Mouse (Mus musculus) left cerebral cortex, adult 2 months (tissue): ENCODE results near the gene Olfr553. TPM values are rescaled to one million over a fixed set of nuclear protein-coding genes. Genes with fewer than 3 reads are reported as not detected.

Experiments used
- DNase-seq, 2 experiments: peaks; one replicate each; pipeline ENCODE4 v3.0.0; 2021 to 2022; ENCODE audit warnings: low spot score in 2 of 2, mixed read lengths in 1 of 2; ENCODE audit errors: extremely low spot score in 1 of 2
- H3K27ac ChIP-seq: fragments of 200-600 bp; 2 replicates; pipeline ENCODE4 v1.8.1; 2022
- H3K4me3 ChIP-seq: fragments of 200-600 bp; 2 replicates; pipeline ENCODE4 v1.8.1; 2022
- CTCF ChIP-seq: fragments of 200-600 bp; IDR thresholded peaks from 2 replicates; pipeline ENCODE4 v1.8.1; 2022; ENCODE audit warnings: antibody characterized with exemption, mild to moderate bottlenecking, moderate library complexity
- intact Hi-C: fragments of 180-260 bp; cut with DNase I; formaldehyde crosslinking; loops from one replicate; pipeline ENCODE4 v1.15.1; 2025
- total RNA-seq, 2 experiments: library from RNA; stranded (reverse); gene quantifications; 2 replicates each; pipeline ENCODE4 v1.2.3; 2021

The Olfr553 gene
- total RNA-seq, 2 experiments from 2014 or later, result not detected

GRCm38 (mm10) chr7:102573174-102573830, 44.7 kb downstream of the Olfr553 start:
- Histone ChIP-seq H3K27ac (no peak overlapping the region), H3K4me3 (no peak overlapping the region)
- TF ChIP-seq CTCF, result no peak
- no peak for DNase-seq
- intact Hi-C loops, result no loop called here

- no peak for TF ChIP-seq CTCF
- no peak within 1 kb of the TSS for H3K27ac ChIP-seq
- intact Hi-C loops, result no loop called here
- no peak for DNase-seq
- no peak within 1 kb of the TSS for H3K4me3 ChIP-seq
These were observed 46.9 kb downstream of the Olfr553 start, which contains the start of gene Olfr550 for GRCm38 (mm10) chr7:102571142-102571541. Olfr550 (plus strand) TSS chr7:102571442.

DNA sequence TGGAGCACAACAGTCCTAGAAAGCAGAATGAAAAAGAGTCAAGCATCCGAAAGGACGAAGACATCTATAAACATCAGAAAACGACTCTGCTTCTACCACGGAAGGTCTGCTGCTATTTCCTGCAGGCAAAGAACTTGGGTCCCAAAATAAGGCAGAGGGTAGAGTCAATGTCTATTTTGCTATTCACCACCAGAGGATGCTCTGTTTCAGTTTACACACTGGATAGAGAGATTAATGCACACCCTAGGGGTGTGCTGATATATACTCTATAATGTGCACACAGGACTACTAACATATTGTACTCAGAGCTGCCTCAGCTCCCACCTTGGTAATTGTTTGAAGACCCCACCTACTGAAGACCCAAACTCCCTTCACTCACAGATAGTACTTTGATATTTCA, 51.8 kb downstream of the Olfr553 start:
- Histone ChIP-seq H3K4me3 (no peak overlapping the region), H3K27ac (no peak overlapping the region)
- DNase-seq, result no peak
- intact Hi-C loops, result no loop called here
- peak; percentile 27; the same call in 1 of the 2 replicates for TF ChIP-seq CTCF

GRCm38 (mm10) chr7:102564999-102565997, 52.7 kb downstream of the Olfr553 start, which contains the start of gene Trim21:
Trim21 (minus strand) TSS chr7:102565486.
- intact Hi-C loops, result no loop called here
- Histone ChIP-seq H3K27ac (peak within 1 kb of the TSS; percentile 40; the same call in 1 of the 2 replicates), H3K4me3 (peak within 1 kb of the TSS; percentile 47)
- no peak for TF ChIP-seq CTCF
- peak; percentile 35 to 54 for DNase-seq

Other genes starting within 250 kb of the Olfr553 start
- gene Rrm1, start 176.5 kb downstream of the Olfr553 start, total RNA-seq, result 10 to 100 TPM; 10.4 to 12.3 TPM
- gene Olfr543, start 136.5 kb downstream of the Olfr553 start, total RNA-seq, result not detected
- not detected for gene Olfr544, start 129.9 kb downstream of the Olfr553 start, total RNA-seq
- not detected for gene Olfr545, start 118.6 kb downstream of the Olfr553 start, total RNA-seq
- not detected for gene Olfr547, start 83.5 kb downstream of the Olfr553 start, total RNA-seq
- gene Olfr548-ps1, start 77.3 kb downstream of the Olfr553 start, total RNA-seq, result not detected
- gene Olfr549, start 68.3 kb downstream of the Olfr553 start, total RNA-seq, result not detected
- gene Trim21, start 52.7 kb downstream of the Olfr553 start, total RNA-seq, result 1 to 10 TPM; 2.7 to 4.0 TPM
- under 1 TPM; 0.25 to 0.42 TPM for gene Olfr550, start 46.8 kb downstream of the Olfr553 start, total RNA-seq
- gene Olfr551, start 26.3 kb downstream of the Olfr553 start, total RNA-seq, result not detected
- gene Olfr552, start 20.4 kb downstream of the Olfr553 start, total RNA-seq, result under 1 TPM in 1 of 2 experiments, not detected in 1; 0.07 TPM
- not detected for gene Olfr554, start 20.2 kb upstream of the Olfr553 start, total RNA-seq
- gene Olfr555, start 40.6 kb upstream of the Olfr553 start, total RNA-seq, result not detected
- not detected for gene Olfr556, start 46.7 kb upstream of the Olfr553 start, total RNA-seq
- gene Trim68, start 69.1 kb upstream of the Olfr553 start, total RNA-seq, result 1 to 10 TPM; 4.9 to 6.2 TPM
- gene Olfr557, start 77.7 kb upstream of the Olfr553 start, total RNA-seq, result under 1 TPM in 1 of 2 experiments, not detected in 1; 0.21 TPM
- under 1 TPM; 0.21 to 0.25 TPM for gene Olfr558, start 84.0 kb upstream of the Olfr553 start, total RNA-seq
- gene Olfr33, start 100.9 kb upstream of the Olfr553 start, total RNA-seq, result not detected
- not detected for gene Olfr559, start 109.3 kb upstream of the Olfr553 start, total RNA-seq
- gene Olfr560, start 141.1 kb upstream of the Olfr553 start, total RNA-seq, result under 1 TPM in 1 of 2 experiments, not detected in 1; 0.16 TPM
- gene Olfr78, start 141.3 kb upstream of the Olfr553 start, total RNA-seq, result 1 to 10 TPM in 1 of 2 experiments, under 1 TPM in 1; 0.88 to 1.0 TPM
- gene Olfr561, start 153.0 kb upstream of the Olfr553 start, total RNA-seq, result not detected
- gene Olfr564, start 185.3 kb upstream of the Olfr553 start, total RNA-seq, result not detected
- gene Olfr566, start 240.5 kb upstream of the Olfr553 start, total RNA-seq, result not detected